Mouse (Mus musculus): ENCODE measurements around the gene Nat14. TPM values are rescaled to one million over a fixed set of nuclear protein-coding genes. Genes with fewer than 3 reads are reported as not detected.
A peak's percentile ranks its signal among the peaks of the same experiment; 100 is the strongest.
"Not testable (repeated sequence)": the region's sequence is repeated elsewhere in the genome, so short reads cannot be mapped to it uniquely, and the experiment has no call there.

Nat14 gene
- polyA plus RNA-seq (2014; fragmentation: Nextera tagmentation; extraction: Ambion mirVana), result 3.1 and 3.3 TPM in 2 replicates

- H3K9me3 ChIP-seq (ENCODE audit: control insufficient read depth, low read length), result no peaks in the 10 kb centered on the region
- no peak for DNase-seq (ENCODE audit: low spot score)
- H3K27ac ChIP-seq (ENCODE audit: low read depth), result peak within 1 kb of the TSS; percentile 66
- peaks cover 37% of the 10 kb centered on the region for H3K36me3 ChIP-seq (ENCODE audit: control insufficient read depth, insufficient read depth, low read length)
- no peaks in the 10 kb centered on the region for H3K27me3 ChIP-seq (replicated peaks; ENCODE audit: control insufficient read depth, insufficient read depth, low read length)
- peaks cover 48% of the 10 kb centered on the region for H3K4me1 ChIP-seq (replicated peaks; ENCODE audit: control insufficient read depth, insufficient read depth, low read length)
- peak within 1 kb of the TSS; percentile 19 for H3K4me3 ChIP-seq (ENCODE audit: low read depth, low read length)
- WGBS, result 30% methylated on average over 8 of the region's 8 CpGs
- no peak for ATAC-seq (replicated peaks; ENCODE audit: low FRiP score, low TSS enrichment, low read depth)
- H3K9ac ChIP-seq (ENCODE audit: low read length), result 0 out of 2 replicates have a peak within 1 kb of the TSS, but pooled peaks have one; percentile 6
- peak within 1 kb of the TSS; percentile 72 for H3K4me2 ChIP-seq (ENCODE audit: low read length)
These were observed at the start of gene Nat14 for GRCm38 (mm10) chr7:4921824-4922482. Gene Nat14 (plus strand): TSS chr7:4922028.

GRCm38 (mm10) chr7:4876753-4877221, 45.0 kb upstream of the Nat14 start, which contains the start of gene Isoc2a:
Gene Isoc2a (plus strand): TSS chr7:4877153.
- Histone ChIP-seq H3K27ac (ENCODE audit: low read depth) (peak within 1 kb of the TSS; percentile 62), H3K4me1 (replicated peaks; ENCODE audit: control insufficient read depth, insufficient read depth, low read length) (peaks cover 10% of the 10 kb centered on the region; the same call in 1 of the 2 replicates), H3K9me3 (ENCODE audit: control insufficient read depth, low read length) (no peaks in the 10 kb centered on the region), H3K36me3 (ENCODE audit: control insufficient read depth, insufficient read depth, low read length) (no peaks in the 10 kb centered on the region), H3K4me3 (ENCODE audit: low read depth, low read length) (peak within 1 kb of the TSS; percentile 55), H3K9ac (ENCODE audit: low read length) (peak within 1 kb of the TSS; percentile 66), H3K27me3 (replicated peaks; ENCODE audit: control insufficient read depth, insufficient read depth, low read length) (no peaks in the 10 kb centered on the region), H3K4me2 (ENCODE audit: low read length) (peak within 1 kb of the TSS; percentile 95)
- WGBS, result 1% methylated on average over 22 of the region's 22 CpGs
- ATAC-seq (replicated peaks; ENCODE audit: low FRiP score, low TSS enrichment, low read depth), result peak; percentile 99
- peak; percentile 94 for DNase-seq (ENCODE audit: low spot score)

- WGBS, result 8% methylated on average over 11 of the region's 11 CpGs
- peak overlapping the region; percentile 95 for H3K4me2 ChIP-seq (ENCODE audit: low read length)
- H3K36me3 ChIP-seq (ENCODE audit: control insufficient read depth, insufficient read depth, low read length), result no peaks in the 10 kb centered on the region
- no peaks in the 10 kb centered on the region for H3K27me3 ChIP-seq (replicated peaks; ENCODE audit: control insufficient read depth, insufficient read depth, low read length)
- DNase-seq (ENCODE audit: low spot score) (no peak), ATAC-seq (replicated peaks; ENCODE audit: low FRiP score, low TSS enrichment, low read depth) (no peak)
- H3K4me1 ChIP-seq (replicated peaks; ENCODE audit: control insufficient read depth, insufficient read depth, low read length), result peaks cover 10% of the 10 kb centered on the region; the same call in 1 of the 2 replicates
- peak overlapping the region; percentile 66 for H3K9ac ChIP-seq (ENCODE audit: low read length)
- no peaks in the 10 kb centered on the region for H3K9me3 ChIP-seq (ENCODE audit: control insufficient read depth, low read length)
- H3K27ac ChIP-seq (ENCODE audit: low read depth), result peak overlapping the region; percentile 27; the same call in 1 of the 2 replicates
- H3K4me3 ChIP-seq (ENCODE audit: low read depth, low read length), result peak overlapping the region; percentile 55
These were observed 44.6 kb upstream of the Nat14 start for GRCm38 (mm10) chr7:4877226-4877625.

GRCm38 (mm10) chr7:4878186-4878585, 43.6 kb upstream of the Nat14 start:
- Histone ChIP-seq H3K4me3 (ENCODE audit: low read depth, low read length) (no peak overlapping the region), H3K36me3 (ENCODE audit: control insufficient read depth, insufficient read depth, low read length) (no peaks in the 10 kb centered on the region), H3K27me3 (replicated peaks; ENCODE audit: control insufficient read depth, insufficient read depth, low read length) (no peaks in the 10 kb centered on the region), H3K27ac (ENCODE audit: low read depth) (no peak overlapping the region), H3K9ac (ENCODE audit: low read length) (no peak overlapping the region), H3K9me3 (ENCODE audit: control insufficient read depth, low read length) (no peaks in the 10 kb centered on the region), H3K4me1 (replicated peaks; ENCODE audit: control insufficient read depth, insufficient read depth, low read length) (peaks cover 10% of the 10 kb centered on the region; the same call in 1 of the 2 replicates), H3K4me2 (ENCODE audit: low read length) (peak overlapping the region; percentile 95; the same call in 1 of the 2 replicates)
- ATAC-seq (replicated peaks; ENCODE audit: low FRiP score, low TSS enrichment, low read depth), result no peak
- DNase-seq (ENCODE audit: low spot score), result no peak

- DNase-seq (ENCODE audit: low spot score); H3K4me1 ChIP-seq (replicated peaks; ENCODE audit: control insufficient read depth, insufficient read depth, low read length); H3K27ac ChIP-seq (ENCODE audit: low read depth); ATAC-seq (replicated peaks; ENCODE audit: low FRiP score, low TSS enrichment, low read depth); H3K9me3 ChIP-seq (ENCODE audit: control insufficient read depth, low read length); H3K9ac ChIP-seq (ENCODE audit: low read length); H3K4me2 ChIP-seq (ENCODE audit: low read length); H3K27me3 ChIP-seq (replicated peaks; ENCODE audit: control insufficient read depth, insufficient read depth, low read length); H3K4me3 ChIP-seq (ENCODE audit: low read depth, low read length); H3K36me3 ChIP-seq (ENCODE audit: control insufficient read depth, insufficient read depth, low read length): not testable (repeated sequence)
- 89% methylated on average over 1 of the region's 1 CpGs for WGBS
These were observed 42.8 kb upstream of the Nat14 start for GRCm38 (mm10) chr7:4879036-4879435.

DNA sequence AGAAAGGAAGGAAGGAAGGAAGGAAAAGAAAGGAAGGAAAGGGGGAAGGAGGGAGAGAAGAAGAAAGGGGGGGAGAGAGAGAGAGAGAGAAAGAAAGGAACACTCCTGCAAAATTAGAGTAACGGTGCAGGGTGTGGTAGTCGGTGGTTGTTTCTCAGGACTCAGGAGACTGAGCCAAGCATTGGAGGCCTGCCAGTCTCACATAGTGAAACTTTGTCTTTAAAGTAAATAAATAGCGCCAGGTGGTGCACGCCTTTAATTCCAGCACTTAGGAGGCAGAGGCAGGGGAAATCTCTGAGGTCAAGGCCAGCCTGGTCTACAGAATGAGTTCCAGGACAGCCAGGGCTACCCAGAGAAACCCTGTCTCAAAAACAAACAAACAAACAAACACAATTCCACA, 35.1 kb upstream of the Nat14 start:
- Histone ChIP-seq H3K27me3 (replicated peaks; ENCODE audit: control insufficient read depth, insufficient read depth, low read length) (no peaks in the 10 kb centered on the region), H3K9ac (ENCODE audit: low read length) (no peak overlapping the region), H3K9me3 (ENCODE audit: control insufficient read depth, low read length) (0 out of 2 replicates have a peak, but pooled peaks cover 7% of the 10 kb centered on the region), H3K4me1 (replicated peaks; ENCODE audit: control insufficient read depth, insufficient read depth, low read length) (no peaks in the 10 kb centered on the region), H3K27ac (ENCODE audit: low read depth) (no peak overlapping the region), H3K36me3 (ENCODE audit: control insufficient read depth, insufficient read depth, low read length) (no peaks in the 10 kb centered on the region), H3K4me3 (ENCODE audit: low read depth, low read length) (no peak overlapping the region), H3K4me2 (ENCODE audit: low read length) (no peak overlapping the region)
- 46% methylated on average over 4 of the region's 4 CpGs for WGBS
- DNase-seq (ENCODE audit: low spot score) (no peak), ATAC-seq (replicated peaks; ENCODE audit: low FRiP score, low TSS enrichment, low read depth) (no peak)

DNA sequence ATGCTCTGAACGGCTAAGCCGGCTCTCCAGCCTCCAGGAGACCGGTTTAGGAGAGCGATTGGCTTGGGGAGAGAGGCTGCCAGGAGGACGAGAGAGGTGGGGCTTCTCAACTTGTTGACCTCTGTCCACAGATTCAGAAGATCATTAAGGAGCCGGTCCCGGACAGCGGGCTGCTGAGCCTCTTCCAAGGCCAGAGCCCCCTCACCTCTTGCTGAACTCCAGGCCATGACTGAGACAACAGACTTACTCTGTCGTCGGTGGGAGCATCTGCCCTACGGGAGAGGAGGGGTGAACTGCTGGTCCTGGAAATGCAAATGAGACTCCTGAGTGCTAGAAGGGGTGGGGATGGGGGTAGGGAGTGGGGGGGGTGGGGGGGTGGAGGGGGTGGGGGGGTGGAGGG, 26.6 kb upstream of the Nat14 start:
- no peaks in the 10 kb centered on the region for H3K9me3 ChIP-seq (ENCODE audit: control insufficient read depth, low read length)
- ATAC-seq (replicated peaks; ENCODE audit: low FRiP score, low TSS enrichment, low read depth), result no peak
- H3K4me3 ChIP-seq (ENCODE audit: low read depth, low read length), result no peak overlapping the region
- 0 out of 2 replicates have a peak, but pooled peaks cover 5% of the 10 kb centered on the region for H3K4me1 ChIP-seq (replicated peaks; ENCODE audit: control insufficient read depth, insufficient read depth, low read length)
- 45% methylated on average over 8 of the region's 11 CpGs for WGBS
- H3K36me3 ChIP-seq (ENCODE audit: control insufficient read depth, insufficient read depth, low read length), result no peaks in the 10 kb centered on the region
- no peak overlapping the region for H3K4me2 ChIP-seq (ENCODE audit: low read length)
- no peak for DNase-seq (ENCODE audit: low spot score)
- H3K27me3 ChIP-seq (replicated peaks; ENCODE audit: control insufficient read depth, insufficient read depth, low read length), result 0 out of 2 replicates have a peak, but pooled peaks cover 2% of the 10 kb centered on the region
- no peak overlapping the region for H3K27ac ChIP-seq (ENCODE audit: low read depth)
- H3K9ac ChIP-seq (ENCODE audit: low read length), result no peak overlapping the region

DNA sequence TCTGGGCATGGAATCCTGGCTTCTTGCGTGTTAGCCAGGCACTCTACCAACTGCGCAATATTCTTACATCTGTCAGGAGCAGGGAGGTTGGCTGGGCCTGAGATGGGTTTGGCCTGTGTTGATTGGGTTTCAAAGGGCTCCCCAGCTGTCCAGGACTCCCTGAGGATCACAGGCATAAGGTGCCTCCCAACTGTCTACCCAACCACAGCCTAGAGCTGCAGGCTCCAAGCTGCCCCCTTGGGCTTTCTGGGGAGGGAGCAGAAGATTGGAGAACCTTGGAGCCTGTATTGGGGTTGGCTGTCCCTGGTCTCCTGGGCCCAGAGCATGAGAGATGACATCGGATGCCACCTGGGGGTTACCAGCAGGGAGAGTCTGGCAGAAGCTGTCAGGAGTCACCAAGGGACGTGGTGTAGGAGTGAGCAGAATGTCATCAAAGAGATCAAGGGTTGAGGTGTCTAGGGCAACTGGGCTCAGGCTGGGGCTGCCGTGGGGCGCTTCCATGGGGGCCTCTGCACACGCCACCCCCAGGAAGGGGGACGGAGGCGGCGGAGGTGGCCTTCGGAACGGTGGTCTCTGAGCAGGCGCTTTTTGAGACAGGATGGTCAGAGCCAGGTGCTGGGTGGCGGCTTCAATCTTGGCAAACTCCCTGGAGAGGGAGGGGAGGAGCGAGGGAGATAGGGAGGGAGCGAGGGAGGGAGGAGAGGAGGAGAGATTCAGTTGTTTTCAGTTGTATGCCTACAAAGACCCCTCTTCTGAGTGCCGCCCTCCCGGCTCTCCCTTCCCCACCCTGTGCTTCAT, 22.8 kb upstream of the Nat14 start:
- H3K27ac ChIP-seq (ENCODE audit: low read depth), result no peak overlapping the region
- 0 out of 2 replicates have a peak, but pooled peaks cover 2% of the 10 kb centered on the region for H3K27me3 ChIP-seq (replicated peaks; ENCODE audit: control insufficient read depth, insufficient read depth, low read length)
- ATAC-seq (replicated peaks; ENCODE audit: low FRiP score, low TSS enrichment, low read depth) (peak; percentile 37; the same call in 1 of the 2 replicates), DNase-seq (ENCODE audit: low spot score) (no peak)
- no peaks in the 10 kb centered on the region for H3K36me3 ChIP-seq (ENCODE audit: control insufficient read depth, insufficient read depth, low read length)
- H3K9me3 ChIP-seq (ENCODE audit: control insufficient read depth, low read length), result 0 out of 2 replicates have a peak, but pooled peaks cover 3% of the 10 kb centered on the region
- 15% methylated on average over 15 of the region's 18 CpGs for WGBS
- H3K4me3 ChIP-seq (ENCODE audit: low read depth, low read length), result peak overlapping the region; percentile 25; the same call in 1 of the 2 replicates
- H3K4me1 ChIP-seq (replicated peaks; ENCODE audit: control insufficient read depth, insufficient read depth, low read length), result 0 out of 2 replicates have a peak, but pooled peaks cover 5% of the 10 kb centered on the region
- no peak overlapping the region for H3K9ac ChIP-seq (ENCODE audit: low read length)
- peak overlapping the region; percentile 59 for H3K4me2 ChIP-seq (ENCODE audit: low read length)

Data from intestine, embryonic 14.5 days (tissue).